Mouse (Mus musculus) adrenal gland (tissue): ENCODE data around the gene Gm10392.

Experiments used
- intact Hi-C: fragments of 180-260 bp; cut with DNase I; formaldehyde crosslinking; loops from one replicate; pipeline ENCODE4 v1.15.1; 2025

The Gm10392 gene

DNA sequence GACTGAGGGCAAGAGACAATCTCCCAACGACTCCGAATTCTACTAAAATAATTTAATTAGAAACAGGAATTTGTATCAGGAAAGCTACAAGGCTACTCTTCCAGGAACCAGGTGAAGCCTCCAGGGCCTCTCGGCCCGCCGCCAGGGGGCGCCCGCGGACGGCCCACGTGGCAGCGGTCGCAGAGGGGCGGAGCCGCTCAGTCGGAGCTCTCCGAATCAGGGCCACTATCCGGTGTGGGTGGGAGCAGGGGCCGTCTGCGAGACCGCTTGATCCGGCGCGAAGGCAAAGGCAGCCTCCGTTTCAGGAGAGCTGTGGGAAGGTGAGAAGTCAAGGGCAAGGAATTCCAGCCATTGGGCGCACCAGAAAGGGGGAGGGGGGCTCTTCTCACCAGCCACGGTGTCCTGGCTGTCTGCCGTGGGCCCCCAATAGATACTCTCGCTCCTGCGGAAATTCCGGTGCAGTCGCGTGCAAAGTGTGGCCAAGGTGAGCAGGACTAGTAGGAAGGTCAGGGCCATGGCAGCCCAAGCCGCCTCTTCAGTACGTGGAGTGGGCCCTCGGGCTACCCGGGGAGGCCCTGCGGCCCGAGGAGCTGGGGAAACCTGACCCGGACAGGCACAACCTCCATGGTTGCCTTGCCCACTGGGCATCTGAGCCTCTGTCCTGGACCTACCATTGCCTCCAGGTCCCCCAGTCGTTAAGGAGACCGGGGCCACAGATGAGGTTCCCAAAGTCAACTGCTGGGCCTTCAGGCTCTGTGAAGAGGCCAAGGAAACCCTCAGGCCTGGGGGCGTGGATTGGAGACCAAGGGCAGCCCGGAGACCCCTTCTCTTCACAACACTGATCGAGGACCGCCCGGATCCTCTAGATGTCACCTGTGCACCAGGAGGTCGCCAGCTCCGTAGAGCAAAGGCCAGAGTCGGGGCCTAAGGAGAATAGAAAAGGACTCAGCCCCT is 10.7 kb downstream of the Gm10392 start:
- intact Hi-C loops, result loop anchor here (5.0 kb wide), 1 partner anchor 119 kb away; no protein-coding TSS in a partner anchor

DNA sequence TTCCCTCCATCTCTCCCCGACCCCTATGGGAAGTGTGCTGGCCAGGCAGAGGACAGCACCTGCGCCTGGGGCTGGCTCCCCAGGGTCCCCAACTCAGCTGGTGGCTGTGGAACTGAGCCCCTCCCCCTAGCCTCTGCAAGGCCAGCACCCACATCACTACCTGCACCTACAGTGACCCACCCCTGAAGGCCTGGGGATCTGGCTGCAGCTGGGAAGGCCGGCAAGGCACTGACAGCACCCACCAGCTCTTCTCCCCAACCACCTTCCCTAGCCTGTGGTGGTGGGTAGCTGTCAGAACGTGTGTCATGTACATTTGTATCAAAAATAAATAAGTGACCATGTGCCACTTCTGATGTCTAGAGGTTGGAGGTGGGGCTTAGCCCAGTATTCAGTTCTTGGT is 11.6 kb downstream of the Gm10392 start:
- intact Hi-C loops, result loop anchor here (5.0 kb wide), 1 partner anchor 120 kb away; no protein-coding TSS in a partner anchor

DNA sequence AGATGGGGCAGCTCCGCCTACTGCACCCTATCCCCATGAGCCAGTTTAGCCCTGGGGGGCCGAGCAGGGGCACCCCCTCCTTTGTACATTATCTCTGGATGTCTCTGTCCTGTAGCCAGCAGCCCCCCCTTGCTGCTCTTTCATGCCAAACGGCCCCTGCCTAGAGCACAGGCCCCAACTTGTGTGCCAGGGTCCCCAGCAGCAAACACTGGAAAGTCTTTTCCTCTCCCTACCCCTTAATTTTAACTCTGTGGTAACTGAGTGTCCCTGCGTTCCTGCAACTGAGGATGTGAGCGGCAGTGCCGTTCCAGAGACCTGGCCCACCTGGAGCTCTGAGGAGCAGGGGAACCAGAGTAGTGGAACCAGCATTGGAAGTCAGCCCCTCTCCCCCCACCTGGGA is 12.1 kb downstream of the Gm10392 start:
- intact Hi-C loops, result loop anchor here (5.0 kb wide), 1 partner anchor 120 kb away; no protein-coding TSS in a partner anchor

DNA sequence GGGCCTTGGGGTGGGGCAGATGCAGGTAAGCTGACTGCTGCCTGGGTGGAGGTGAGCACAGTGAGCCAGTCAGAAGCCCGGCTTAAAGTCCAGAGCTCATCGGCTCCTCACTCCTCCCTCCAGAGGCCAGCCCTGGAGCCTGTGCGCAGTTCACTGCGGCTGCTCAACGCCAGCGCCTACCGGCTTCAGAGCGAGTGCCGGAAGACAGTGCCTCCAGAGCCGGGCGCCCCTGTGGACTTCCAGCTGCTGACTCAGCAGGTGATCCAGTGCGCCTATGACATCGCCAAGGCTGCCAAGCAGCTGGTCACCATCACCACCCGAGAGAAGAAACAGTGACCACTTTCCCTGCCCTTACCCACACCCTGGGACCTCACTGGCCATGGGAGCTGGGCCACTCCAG is 12.7 kb downstream of the Gm10392 start:
- intact Hi-C loops, result loop anchor here (5.0 kb wide), 1 partner anchor 121 kb away; no protein-coding TSS in a partner anchor

DNA sequence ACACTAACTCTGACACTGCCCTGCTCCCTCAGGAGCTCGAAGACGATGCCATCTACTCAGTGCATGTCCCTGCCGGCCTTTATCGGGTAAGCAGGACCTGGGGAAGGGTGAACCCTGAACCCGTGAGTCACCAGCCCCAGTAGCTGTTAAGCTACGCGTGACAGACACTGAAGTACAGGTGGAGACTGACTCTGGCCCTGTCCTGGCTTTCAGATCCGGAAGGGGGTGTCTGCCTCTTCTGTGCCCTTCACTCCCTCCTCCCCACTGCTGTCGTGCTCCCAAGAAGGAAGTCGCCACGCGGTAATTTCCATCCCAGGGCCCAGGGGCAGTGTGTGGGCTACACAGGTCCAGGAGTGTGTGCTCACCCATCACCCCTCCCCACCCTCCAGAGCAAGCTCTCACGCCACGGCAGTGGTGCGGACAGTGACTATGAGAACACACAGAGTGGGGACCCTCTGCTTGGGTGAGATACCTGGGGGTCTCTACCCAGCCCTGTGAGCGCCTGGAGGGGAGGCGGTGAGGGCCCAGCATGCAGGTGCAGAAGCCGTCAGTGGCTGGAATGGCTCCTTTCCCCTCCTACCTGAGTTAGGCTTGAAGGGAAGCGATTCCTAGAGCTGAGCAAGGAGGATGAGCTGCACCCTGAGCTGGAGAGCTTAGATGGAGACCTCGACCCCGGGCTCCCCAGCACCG is 13.6 kb downstream of the Gm10392 start:
- intact Hi-C loops, result loop anchor here (5.0 kb wide), 1 partner anchor 122 kb away; no protein-coding TSS in a partner anchor

DNA sequence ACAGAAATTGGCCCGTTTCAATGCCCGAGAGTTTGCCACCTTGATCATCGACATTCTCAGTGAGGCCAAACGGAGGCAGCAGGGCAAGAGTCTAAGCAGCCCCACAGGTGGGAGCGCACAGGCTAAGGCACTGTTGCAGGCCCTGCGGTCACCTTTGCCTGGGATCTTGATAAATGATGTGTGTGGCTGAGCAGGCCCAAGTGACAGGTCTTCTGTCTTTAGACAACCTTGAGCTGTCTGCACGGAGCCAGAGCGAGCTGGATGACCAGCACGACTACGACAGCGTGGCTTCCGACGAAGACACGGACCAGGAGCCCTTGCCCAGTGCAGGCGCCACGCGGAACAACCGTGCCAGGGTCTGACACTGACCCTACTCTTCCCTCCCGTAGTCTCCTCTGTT is 14.6 kb downstream of the Gm10392 start:
- intact Hi-C loops, result no loop called here

DNA sequence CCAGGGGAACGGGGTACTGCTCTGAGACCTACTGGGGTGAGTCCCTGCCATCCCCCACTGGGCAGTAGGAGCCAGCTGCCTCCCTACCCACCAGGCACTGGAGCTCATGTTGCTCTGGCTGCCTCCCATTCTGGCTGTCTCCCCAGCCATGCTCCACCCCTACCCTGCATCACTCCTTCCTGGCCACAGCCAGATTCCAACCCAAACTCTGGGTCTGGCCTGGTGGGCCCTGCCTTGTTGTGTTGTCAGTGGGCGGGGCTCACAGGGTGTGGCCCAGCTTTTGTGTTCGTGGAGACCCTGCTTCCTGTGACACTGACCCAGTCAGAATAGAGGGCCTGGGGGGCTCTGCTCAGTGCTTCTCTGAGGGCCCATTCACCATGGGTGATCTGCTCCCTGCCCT is 15.5 kb downstream of the Gm10392 start:
- intact Hi-C loops, result loop anchor here (2.0 kb wide), 1 partner anchor 23 kb away; no protein-coding TSS in a partner anchor

DNA sequence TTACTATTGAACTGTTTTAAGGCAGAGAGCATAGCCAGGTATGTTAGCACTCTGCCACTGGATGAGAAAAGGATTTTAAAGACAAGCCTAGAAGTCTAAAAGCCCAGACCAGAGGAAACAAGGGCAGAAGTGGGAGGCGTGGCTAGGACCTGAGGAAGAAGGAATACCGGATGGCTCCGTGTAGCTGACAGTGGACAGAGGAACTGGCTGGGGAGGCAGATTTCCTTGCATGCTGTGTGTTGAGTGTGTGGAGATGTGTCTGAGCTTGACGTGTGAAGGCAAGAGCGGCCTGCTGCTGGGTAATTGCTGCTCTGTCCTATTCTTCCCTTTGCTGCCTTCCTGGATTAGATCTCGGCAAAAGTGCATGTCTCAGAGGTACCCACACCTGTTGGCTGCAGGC is 16.5 kb downstream of the Gm10392 start:
- intact Hi-C loops, result loop anchor here (2.0 kb wide), 1 partner anchor 24 kb away; no protein-coding TSS in a partner anchor

DNA sequence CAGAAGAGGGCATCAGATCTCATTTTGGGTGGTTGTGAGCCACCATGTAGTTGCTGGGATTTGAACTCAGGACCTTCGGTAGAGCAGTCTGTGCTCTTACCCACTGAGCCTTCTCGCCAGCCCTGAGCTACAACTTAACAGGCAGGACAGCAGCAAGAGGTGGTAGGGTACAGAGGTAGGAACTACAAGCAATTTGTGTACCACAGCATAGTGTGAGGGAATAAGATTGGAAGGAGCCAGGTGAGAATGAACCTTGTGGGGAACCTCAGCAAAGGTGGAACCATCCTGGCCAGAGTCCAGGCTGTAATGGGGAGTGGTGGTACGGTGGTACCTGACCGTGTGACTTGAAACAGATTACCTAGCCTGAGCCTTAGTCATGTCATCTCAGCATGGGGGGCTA is 17.0 kb downstream of the Gm10392 start:
- intact Hi-C loops, result loop anchor here (2.0 kb wide), 1 partner anchor 25 kb away; no protein-coding TSS in a partner anchor

DNA sequence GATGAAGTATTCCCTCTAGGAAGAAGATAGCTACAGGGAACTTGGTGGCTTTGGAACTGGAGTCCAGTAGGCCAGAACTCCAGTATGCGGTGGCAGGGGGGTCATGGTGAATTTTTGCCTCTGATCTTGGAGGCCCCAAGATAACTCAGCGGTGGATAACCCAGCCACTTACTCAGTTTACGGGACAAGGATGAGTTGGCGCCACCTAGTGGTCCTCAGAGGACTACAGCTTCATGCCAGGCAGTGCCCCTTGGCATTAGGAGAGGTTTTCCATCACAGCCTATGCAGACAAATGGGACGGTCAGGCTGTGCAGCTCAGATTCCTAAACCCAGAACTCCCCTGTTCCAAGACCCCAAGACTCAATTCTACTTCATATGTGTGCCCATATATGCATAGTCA is 17.6 kb downstream of the Gm10392 start:
- intact Hi-C loops, result no loop called here

DNA sequence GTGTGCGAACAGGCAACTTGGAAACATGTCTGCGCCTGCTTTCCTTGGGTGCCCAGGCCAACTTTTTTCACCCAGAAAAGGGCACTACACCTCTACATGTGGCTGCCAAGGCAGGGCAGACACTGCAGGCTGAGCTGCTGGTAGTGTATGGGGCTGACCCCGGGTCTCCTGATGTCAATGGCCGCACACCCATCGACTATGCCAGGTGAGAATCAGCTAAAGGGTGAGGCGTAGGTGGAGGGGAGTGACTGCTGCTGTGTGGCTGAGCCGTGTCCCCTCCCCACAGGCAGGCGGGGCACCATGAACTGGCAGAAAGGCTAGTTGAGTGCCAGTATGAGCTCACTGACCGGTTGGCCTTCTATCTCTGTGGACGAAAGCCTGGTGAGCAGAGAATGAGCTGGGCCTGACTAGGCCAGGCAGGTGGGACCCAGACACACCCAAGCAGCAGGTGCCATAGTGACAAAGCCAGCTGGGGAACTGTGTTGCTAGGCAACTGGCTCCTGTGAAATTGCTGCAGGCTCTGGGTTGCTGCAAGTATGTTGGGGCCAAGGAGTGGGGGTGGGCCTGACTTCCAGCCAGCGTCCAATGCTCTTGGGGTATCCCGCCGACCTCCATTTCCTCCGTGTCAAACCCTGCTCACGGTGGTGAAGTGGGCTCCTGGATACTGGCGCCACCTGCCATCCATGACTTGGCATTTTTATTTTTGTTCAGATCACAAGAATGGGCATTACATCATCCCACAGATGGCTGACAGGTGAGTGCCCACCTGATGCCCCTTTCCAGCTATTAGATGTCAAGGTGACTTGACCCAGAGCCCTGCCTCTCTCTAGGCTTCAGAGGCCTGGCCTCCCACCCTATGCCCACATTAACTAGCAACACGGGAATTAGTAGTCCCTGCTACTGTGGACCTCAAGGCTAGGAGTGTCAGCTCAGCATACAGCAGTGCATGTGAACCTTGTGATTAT is 18.4 kb downstream of the Gm10392 start:
- intact Hi-C loops, result no loop called here

DNA sequence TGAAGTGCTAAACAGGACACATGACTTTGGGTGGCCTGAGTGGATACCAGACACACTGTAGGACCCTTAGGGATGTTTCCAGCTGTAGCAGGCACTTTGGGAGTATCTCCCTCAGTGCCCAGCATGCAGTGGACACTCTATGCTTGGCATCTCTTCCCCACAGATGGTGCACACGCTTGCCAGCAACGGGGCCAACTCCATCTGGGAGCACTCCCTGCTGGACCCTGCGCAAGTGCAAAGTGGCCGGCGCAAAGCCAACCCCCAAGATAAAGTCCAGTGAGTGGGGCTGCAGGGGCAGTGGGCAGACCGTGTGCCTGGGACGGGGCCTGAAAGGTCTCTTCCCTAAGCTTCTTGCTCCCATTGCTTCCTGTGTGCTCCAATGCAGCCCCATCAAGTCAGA is 19.6 kb downstream of the Gm10392 start:
- intact Hi-C loops, result no loop called here

DNA sequence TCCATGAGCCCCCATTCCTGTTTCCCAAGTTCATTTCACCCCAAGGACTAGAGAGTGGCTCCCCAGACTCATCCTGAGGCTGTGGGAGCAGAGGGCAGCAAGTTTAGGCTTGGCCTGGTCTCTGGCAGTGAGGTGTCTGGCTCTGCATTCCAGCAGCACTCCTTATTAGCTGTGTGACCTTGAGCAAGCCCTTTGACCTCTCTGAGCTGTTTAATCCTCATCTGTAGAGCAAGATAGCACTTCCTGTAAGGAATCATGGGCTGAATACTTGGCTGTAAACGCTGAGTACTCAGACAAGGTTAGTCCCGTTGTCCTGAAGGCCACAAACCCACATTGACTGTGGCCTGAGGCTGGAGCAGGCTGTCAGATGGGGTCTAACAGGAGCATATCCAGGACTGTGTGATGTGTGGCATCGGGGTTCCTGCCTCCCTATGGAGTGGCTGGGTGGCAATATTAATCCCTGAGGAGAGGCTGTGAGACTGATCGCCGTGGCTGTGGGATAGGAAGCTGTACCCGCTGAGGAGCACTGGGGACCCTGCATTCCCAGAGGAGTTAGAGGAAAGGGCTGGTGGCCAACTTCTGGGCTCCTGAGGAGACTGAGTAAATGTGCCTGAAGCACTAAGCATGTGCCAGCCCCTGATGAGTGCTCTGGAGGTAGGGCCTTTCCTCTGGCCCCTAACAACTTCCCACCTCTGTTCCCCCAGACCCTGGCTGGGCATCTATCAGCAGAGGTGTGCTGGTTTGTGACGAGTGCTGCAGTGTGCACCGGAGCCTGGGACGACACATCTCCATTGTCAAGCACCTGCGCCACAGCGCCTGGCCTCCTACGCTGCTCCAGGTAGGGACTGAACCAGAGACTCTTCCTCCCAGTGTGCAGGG is 20.5 kb downstream of the Gm10392 start:
- intact Hi-C loops, result no loop called here

DNA sequence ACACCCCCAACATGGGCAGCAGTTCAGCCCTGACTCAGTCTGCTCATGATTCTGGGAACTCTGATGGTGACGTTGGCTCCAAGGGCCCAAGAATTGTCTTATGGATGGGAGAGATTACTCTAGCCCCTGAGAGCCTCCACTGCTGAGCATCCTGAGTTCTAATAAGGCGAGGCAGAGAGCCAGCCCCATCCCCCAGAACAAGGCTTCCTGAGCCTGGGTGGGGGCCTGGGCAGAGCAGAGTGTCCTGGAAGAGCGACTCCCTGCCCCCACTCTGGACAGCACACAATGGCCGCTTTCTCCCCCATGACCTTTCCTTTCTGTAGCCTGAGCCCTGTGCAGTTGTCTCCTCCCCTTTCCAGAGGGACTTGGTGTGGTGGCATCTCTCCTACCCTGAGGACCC is 21.1 kb downstream of the Gm10392 start:
- intact Hi-C loops, result no loop called here

DNA sequence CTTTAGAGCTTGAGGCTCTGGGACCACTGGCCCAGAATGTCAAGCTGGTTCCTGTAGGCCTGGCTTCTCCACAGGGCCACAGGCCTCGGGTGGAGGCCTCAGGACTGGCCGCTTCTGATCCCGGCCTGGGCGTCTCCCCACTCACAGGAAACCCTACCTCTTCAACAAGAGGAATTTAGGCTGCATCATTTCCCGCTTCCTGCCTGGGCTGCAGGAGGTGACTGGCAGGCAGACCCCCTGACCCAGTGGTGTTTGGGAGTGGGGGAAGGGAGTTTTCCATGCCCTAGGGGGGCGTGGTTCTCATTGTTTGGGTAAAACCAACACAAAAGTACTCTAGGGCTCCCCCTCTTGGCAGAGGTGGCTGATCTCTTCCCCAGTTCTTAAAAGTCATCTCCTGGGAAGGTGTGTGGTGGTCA is 21.6 kb downstream of the Gm10392 start:
- intact Hi-C loops, result no loop called here

DNA sequence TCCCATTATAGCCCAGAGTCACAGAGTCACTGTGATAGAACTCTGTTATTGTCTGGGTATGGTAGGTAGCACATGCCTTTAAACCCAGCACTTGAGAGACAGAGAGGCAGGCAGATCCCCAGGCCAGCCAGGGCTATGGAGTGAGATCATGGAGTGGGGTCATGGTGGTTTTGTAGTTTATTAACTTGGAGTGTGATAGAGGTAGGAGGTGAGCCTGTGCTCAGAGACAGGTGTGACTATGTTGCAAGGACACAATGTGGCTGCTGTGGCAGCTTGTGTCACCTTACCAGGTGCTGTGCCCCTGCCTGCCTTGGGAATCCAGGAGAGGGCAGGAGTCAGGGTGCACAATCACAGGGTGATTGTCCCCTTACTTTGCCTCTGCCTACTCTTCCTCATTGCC is 23.5 kb downstream of the Gm10392 start:
- intact Hi-C loops, result no loop called here

DNA sequence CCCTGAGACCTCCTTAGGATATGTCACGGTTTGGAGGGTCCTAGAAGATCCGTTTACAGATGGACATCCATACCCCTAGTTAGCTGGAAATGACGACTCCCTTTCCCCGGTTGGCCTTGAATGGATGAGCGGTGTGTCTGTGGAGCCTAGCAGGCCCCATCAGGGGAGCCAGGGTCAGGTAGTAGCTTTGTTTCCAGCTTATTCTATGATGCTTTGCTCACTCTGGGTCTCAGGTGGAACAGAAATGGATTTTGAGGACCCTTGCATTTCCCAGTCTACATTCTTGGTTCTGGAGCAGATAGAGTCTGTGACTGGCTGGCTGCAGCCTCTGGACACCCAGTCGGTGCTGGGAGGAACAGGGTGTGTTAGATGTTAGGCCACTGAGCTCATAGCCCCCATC is 24.2 kb downstream of the Gm10392 start:
- intact Hi-C loops, result no loop called here

DNA sequence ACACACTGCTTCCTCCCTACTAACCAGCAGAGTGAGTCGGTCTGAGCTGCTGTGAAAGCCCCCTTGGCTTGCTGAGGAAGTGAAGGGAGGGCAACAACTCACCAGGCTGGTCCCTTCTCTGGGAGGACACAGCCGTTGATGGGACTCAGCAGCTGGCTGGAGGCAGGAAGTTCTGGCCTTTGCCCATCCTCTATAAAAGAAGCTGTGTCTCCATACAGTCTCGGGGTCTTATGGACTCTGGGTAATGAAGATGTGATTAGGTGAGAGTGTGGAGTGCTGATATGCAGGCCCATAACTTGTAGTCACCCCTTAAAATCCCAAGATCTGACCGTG is 24.7 kb downstream of the Gm10392 start:
- intact Hi-C loops, result no loop called here

DNA sequence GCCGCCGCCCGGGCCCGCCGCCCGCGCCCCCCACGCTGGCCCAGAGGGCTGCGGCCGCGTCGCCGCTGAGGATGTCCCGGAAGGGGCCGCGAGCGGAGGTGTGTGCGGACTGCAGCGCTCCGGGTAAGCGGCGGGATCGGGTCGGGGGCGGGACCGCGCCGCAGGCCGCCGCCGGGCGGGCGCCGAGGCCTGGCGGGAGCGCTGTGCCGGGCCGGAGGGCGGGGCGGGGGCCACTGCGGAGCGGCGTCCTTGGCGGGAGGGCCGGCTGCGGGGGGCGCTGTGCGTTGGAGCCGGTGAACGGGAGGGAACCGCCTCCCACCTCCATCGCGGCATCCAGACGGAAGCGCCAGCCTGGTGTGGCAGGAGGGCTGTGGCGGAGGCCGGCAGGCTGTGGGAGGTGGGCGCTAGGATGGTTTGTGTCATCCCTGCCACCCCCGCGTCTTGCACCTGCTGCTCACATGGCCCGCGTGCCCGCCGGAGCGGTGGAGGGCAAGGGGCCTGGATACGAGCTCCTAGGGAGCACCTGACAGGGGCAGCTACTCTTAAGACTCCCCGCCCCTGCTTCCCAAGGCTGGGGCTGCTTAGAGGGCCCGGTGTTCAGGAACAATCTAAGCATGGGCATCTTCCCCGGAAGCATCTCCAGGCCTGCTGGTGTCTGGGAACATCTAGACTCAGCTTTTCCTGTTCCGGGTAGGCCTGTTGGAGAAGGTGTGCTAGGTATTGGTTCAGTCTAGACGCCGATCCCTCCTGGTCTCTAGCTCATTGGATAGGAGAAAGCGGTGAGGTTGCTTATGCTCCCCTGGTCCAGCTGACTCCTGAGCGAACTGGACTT is 25.3 kb downstream of the Gm10392 start, which contains the start of gene Git1:
Gene Git1 (plus strand): TSS at position 51 of the 832 bp plus-strand sequence.
- intact Hi-C loops, result no loop called here
